Mouse (Mus musculus) heart, embryonic 12.5 days (tissue): ENCODE measurements around the gene Mettl26. TPM values are rescaled to one million over a fixed set of nuclear protein-coding genes. Genes with fewer than 3 reads are reported as not detected.
"Not testable (repeated sequence)": the region's sequence is repeated elsewhere in the genome, so short reads cannot be mapped to it uniquely, and the experiment has no call there.

Experiments
- ATAC-seq: fragments of 200-750 bp; cut with Nextera tagmentation; 2 replicates; pipeline ENCODE4 v1.8.0; 2017; ENCODE audit warnings: moderate TSS enrichment, moderate library complexity; ENCODE audit not compliant: insufficient number of reproducible peaks, low FRiP score
- H3K27ac ChIP-seq: fragments of 300-500 bp; sonication (generic); 2 replicates; pipeline ENCODE4 v1.5.1; 2016; ENCODE audit warnings: mild to moderate bottlenecking, moderate library complexity; ENCODE audit not compliant: poor library complexity, severe bottlenecking
- H3K27me3 ChIP-seq: fragments of 300-500 bp; sonication (generic); replicated peaks from 2 replicates; pipeline ENCODE4 v1.6.1; 2016; ENCODE audit warnings: mild to moderate bottlenecking, moderate library complexity
- H3K36me3 ChIP-seq: fragments of 300-500 bp; sonication (generic); 2 replicates; pipeline ENCODE4 v1.6.1; 2016; ENCODE audit warnings: mild to moderate bottlenecking, moderate library complexity
- H3K4me1 ChIP-seq: fragments of 300-500 bp; sonication (generic); replicated peaks from 2 replicates; pipeline ENCODE4 v1.6.1; 2016; ENCODE audit warnings: mild to moderate bottlenecking
- H3K4me2 ChIP-seq: fragments of 300-500 bp; sonication (generic); 2 replicates; pipeline ENCODE4 v1.6.1; 2016; ENCODE audit warnings: mild to moderate bottlenecking, moderate library complexity
- H3K4me3 ChIP-seq: fragments of 300-500 bp; sonication (generic); 2 replicates; pipeline ENCODE4 v1.5.1; 2016; ENCODE audit warnings: mild to moderate bottlenecking
- H3K9ac ChIP-seq: fragments of 300-500 bp; sonication (generic); 2 replicates; pipeline ENCODE4 v1.6.1; 2016; ENCODE audit warnings: mild to moderate bottlenecking, moderate library complexity
- H3K9me3 ChIP-seq: fragments of 300-500 bp; sonication (generic); replicated peaks from 2 replicates; pipeline ENCODE4 v1.6.1; 2016; ENCODE audit warnings: mild to moderate bottlenecking, moderate library complexity
- WGBS: fragments of 180-500 bp; shearing (Covaris S2); methylation state at CpG from one replicate; pipeline ENCODE4 v1.1.7; 2016; 5-methylcytosine and 5-hydroxymethylcytosine counted together
- polyA plus RNA-seq: library from polyadenylated mRNA; unstranded; fragments of >200 nt; fragmentation: Nextera tagmentation; extraction: Ambion mirVana; gene quantifications from 2 replicates; pipeline ENCODE4 v1.2.1, GENCODE M21; 2016

The Mettl26 gene
- polyA plus RNA-seq, 1 experiment from 2014 or later, result 36.1 TPM

DNA sequence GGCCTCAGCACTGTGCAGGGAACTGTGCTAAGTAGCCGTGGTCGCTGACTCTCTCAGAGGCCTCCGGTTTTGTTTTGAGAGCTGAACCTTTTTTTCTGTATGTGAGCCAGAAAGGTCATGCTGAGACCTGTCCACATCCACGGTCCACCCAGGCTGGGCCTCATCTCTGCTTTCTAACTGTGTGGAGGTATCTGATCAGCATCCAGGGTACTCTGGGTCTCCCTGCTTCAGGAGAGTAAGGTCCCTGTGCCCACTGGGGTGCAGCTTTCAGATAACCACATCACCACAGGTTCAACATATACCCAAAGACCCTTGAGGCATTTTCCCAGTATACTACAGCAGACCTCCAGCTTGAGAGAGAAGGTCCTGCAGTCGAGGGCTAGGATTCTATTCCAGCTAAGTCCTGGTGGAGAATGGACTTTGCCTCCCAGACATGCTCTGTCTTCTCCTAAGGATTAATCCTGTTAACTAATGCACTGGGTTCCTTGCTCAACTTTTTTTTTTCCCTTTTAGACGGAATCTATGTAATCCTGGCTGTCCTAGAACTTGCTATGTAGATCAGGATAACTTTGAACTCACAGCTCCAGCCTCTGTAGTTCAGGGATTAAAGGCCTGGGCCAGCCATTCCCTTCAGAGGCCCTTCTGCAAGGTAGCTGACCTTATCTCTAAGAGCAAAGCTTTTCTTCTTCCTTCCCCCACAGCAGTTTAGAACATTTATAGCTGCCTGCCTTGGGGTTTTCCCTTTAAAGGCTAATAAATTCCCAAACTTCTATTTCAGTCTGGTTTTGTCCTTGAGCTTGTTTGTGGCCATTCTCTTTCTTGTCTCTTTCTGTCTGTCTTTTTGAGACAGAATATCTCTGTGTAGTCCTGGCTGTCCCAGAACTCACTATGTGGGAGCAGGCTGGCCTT lies 12.9 kb upstream of the Mettl26 start:
- no peaks in the 10 kb centered on the region for H3K9me3 ChIP-seq
- H3K9ac ChIP-seq, result peak overlapping the region; percentile 89
- 14% methylated on average over 6 of the region's 6 CpGs for WGBS
- peak overlapping the region; percentile 75 for H3K27ac ChIP-seq
- peak overlapping the region; percentile 94 for H3K4me2 ChIP-seq
- peaks cover 36% of the 10 kb centered on the region for H3K4me1 ChIP-seq
- peaks cover 29% of the 10 kb centered on the region for H3K36me3 ChIP-seq
- peak; percentile 16; the same call in 1 of the 2 replicates for ATAC-seq
- no peaks in the 10 kb centered on the region for H3K27me3 ChIP-seq
- peak overlapping the region; percentile 84 for H3K4me3 ChIP-seq

DNA sequence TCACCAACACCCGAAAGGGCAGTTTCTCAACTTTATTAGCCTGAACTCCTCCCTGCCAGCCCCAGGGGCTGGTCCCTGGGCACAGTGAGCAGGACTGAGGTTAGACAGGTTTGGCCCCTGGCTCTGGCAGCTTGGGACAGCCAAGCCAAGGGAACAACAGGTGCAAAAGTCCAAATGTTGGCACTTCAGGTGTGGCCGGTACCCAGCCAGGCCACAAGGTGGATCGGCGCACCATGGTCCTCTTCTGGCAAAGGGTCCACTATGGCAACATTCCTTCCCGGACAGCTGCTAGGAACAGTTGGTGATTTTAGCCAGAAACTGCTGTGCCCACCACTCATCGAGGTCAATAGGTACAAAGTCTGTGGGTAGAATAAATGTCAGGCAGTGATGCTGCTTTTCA lies 11.2 kb upstream of the Mettl26 start:
- H3K4me1 ChIP-seq, result peaks cover 46% of the 10 kb centered on the region
- no peaks in the 10 kb centered on the region for H3K27me3 ChIP-seq
- H3K4me3 ChIP-seq, result no peak overlapping the region
- no peak overlapping the region for H3K4me2 ChIP-seq
- no peak overlapping the region for H3K27ac ChIP-seq
- WGBS, result 86% methylated on average over 6 of the region's 6 CpGs
- H3K9me3 ChIP-seq, result no peaks in the 10 kb centered on the region
- ATAC-seq, result no peak
- peaks cover 29% of the 10 kb centered on the region for H3K36me3 ChIP-seq
- no peak overlapping the region for H3K9ac ChIP-seq

DNA sequence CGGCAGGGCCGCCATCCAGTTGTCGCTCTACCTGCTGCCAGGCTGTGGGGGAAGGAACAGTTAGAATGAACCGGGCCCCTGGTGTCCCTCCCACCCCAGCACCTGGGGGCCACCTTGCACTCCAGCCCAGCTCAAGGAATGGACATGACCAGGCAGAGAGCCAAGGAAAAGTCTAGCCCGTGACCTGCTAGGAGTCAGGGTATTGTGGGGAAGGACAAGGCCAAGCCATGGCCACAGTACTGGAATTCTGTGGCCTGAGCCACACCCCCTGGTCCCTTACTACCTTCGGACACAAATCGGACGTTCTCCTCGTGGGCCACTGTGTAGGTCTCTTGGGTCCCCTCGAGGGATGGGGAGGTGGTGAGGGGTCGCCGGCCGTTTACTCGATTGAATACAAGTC lies 10.6 kb upstream of the Mettl26 start:
- Histone ChIP-seq H3K36me3 (peaks cover 29% of the 10 kb centered on the region), H3K9ac (no peak overlapping the region), H3K4me2 (no peak overlapping the region), H3K9me3 (no peaks in the 10 kb centered on the region), H3K4me1 (peaks cover 51% of the 10 kb centered on the region), H3K4me3 (no peak overlapping the region), H3K27me3 (no peaks in the 10 kb centered on the region), H3K27ac (no peak overlapping the region)
- WGBS, result 92% methylated on average over 14 of the region's 14 CpGs
- ATAC-seq, result no peak

DNA sequence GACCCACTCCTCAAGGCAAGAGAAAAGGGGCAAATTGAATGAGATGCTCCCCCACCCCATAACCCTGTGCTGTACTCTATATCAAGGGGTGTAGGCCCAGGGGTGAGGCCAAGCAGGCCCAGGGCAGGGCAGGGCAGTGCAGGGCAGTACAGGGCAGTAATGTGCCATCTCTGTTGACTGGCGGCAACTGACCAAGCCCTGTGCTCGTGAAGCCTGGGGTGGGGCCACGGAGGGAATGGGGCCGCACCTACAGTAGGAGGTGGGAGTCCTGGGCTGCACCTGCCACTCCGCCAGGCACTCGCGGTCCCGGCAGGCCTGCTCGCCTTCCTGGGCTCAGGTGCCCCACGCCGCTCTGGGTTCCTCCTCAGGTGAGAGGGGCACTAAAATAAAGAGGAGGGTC lies 9.6 kb upstream of the Mettl26 start:
- no peak for ATAC-seq
- H3K4me2 ChIP-seq, result no peak overlapping the region
- H3K4me1 ChIP-seq, result peaks cover 49% of the 10 kb centered on the region
- H3K4me3 ChIP-seq, result no peak overlapping the region
- H3K27ac ChIP-seq, result no peak overlapping the region
- peaks cover 29% of the 10 kb centered on the region for H3K36me3 ChIP-seq
- H3K27me3 ChIP-seq, result no peaks in the 10 kb centered on the region
- H3K9ac ChIP-seq, result peak overlapping the region; percentile 35; the same call in 1 of the 2 replicates
- 85% methylated on average over 11 of the region's 11 CpGs for WGBS
- no peaks in the 10 kb centered on the region for H3K9me3 ChIP-seq

DNA sequence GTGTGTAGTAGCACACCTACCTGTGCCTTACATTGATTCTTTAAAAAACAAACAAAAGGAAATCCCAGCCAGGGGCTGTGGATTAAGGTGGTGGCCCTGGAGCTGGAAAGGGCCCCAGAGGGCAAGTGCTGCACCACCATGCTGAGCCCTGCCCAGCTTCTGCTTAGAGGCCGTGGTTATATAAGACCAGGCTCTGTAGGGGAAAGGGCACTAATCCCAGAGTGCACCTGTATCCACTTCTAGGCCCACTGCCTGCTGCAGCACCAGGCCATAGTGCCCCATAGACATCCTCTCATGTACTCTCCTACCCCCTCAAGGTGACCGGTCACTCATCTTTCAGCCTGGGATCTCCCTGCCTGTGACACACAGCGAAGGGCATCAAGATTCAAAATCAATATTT lies 8.7 kb upstream of the Mettl26 start:
- ATAC-seq, result no peak
- Histone ChIP-seq H3K4me1 (peaks cover 41% of the 10 kb centered on the region), H3K4me3 (no peak overlapping the region), H3K4me2 (peak overlapping the region; percentile 89), H3K9me3 (no peaks in the 10 kb centered on the region), H3K27me3 (no peaks in the 10 kb centered on the region), H3K36me3 (peaks cover 29% of the 10 kb centered on the region), H3K27ac (no peak overlapping the region), H3K9ac (0 out of 2 replicates have a peak overlapping the region, but pooled peaks have one; percentile 35)
- WGBS, result 92% methylated on average over 3 of the region's 3 CpGs

DNA sequence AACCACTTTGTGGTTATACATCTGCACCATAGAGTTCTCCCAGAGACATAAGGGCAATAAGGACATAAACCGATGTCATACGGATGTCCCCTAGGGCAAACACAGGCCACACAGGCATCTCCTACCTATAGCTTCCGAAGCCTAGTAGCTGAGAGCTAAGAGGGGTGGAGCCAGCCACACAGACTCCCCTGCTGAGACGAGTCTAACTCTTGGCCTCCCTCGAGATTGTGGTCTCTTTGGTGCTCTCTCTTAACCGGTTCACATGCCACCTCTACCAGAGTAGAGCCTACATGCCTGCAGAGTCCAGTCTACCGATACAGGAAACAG lies 7.4 kb upstream of the Mettl26 start:
- Histone ChIP-seq H3K4me3 (peak overlapping the region; percentile 78), H3K27ac (peak overlapping the region; percentile 94), H3K9me3 (no peaks in the 10 kb centered on the region), H3K4me2 (peak overlapping the region; percentile 89), H3K4me1 (peaks cover 31% of the 10 kb centered on the region), H3K36me3 (peaks cover 29% of the 10 kb centered on the region), H3K27me3 (no peaks in the 10 kb centered on the region), H3K9ac (peak overlapping the region; percentile 93)
- peak; percentile 24; the same call in 1 of the 2 replicates for ATAC-seq
- WGBS, result 14% methylated on average over 7 of the region's 7 CpGs

DNA sequence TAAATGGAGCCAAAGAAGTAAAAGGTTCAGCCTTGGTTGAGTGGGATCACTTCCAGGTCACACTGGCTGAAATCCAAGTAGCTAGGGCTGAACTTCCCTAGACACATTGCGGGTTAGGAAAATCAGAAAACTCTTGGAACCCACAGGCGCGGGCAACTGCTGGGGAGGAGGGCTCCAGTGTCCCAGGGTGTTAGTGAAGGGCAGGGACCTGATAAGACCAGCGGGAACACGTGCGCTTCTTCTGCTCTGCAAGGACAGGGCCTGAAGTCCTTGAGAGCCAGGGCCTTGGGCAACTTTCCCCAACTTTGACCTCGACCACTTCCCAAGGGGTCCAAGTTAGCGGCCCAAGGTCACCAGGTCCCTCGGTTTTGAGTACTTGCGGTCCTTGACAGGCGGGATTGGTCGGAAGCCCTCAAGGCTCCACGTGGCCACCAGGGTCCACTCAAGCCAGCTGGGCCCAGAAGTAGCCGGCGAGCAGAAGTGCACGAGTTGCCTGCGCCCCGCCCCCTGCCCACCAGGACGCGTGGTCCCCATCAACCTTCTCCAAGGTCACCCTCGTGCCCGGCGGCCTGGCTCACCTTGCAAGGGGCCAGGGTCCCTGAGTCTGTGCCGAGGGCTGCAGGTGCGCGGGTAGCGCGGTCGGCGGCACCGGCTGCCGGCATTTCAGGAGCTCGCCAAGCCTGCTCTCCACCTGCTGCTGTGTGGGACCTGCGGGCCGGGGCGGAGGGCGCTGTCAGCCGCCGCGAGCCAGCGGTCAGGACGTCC lies 6.9 kb upstream of the Mettl26 start:
- Histone ChIP-seq H3K27me3 (no peaks in the 10 kb centered on the region), H3K4me2 (peak overlapping the region; percentile 89), H3K4me1 (peaks cover 31% of the 10 kb centered on the region), H3K27ac (peak overlapping the region; percentile 94), H3K36me3 (peaks cover 29% of the 10 kb centered on the region), H3K4me3 (peak overlapping the region; percentile 78), H3K9ac (peak overlapping the region; percentile 93), H3K9me3 (no peaks in the 10 kb centered on the region)
- ATAC-seq, result peak; percentile 68
- WGBS, result under 1% methylated on average over 42 of the region's 42 CpGs

DNA sequence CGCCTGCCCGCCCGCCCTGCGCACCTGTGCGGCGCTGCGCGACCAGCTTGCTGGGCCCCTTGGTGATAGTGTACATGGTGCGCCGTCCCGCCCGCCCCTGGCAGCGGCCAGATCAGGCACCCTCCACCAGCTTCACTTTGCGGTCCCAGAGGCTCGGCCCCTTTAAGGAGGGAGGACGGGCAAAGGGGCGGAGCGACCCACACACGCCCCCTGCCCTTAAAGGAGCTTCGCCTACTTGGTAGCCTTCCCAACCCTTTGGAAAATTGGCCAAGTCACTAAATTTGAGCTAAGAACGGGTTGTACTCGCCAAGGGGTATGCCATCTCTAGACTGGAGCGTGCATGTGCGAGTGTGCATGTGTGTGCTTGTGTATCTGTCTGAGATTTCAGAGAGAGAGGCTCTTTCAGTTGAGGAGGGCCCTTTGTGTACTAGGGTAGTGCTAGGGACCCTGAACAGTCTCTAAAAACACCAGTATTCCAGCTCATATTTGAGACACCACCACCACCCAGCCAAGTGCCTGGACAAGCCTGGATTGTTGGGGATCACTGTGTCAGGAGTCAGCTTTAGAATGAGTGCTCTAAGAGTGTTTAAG lies 6.2 kb upstream of the Mettl26 start, which contains the start of gene Mcrip2:
Gene Mcrip2, minus strand, starts transcription at position 164 of the 591 bp plus-strand sequence.
- Histone ChIP-seq H3K4me1 (peaks cover 31% of the 10 kb centered on the region), H3K36me3 (peaks cover 27% of the 10 kb centered on the region), H3K4me3 (peak within 1 kb of the TSS; percentile 78), H3K9ac (peak within 1 kb of the TSS; percentile 93), H3K4me2 (peak within 1 kb of the TSS; percentile 89), H3K9me3 (no peaks in the 10 kb centered on the region), H3K27ac (peak within 1 kb of the TSS; percentile 94), H3K27me3 (no peaks in the 10 kb centered on the region)
- under 1% methylated on average over 24 of the region's 24 CpGs for WGBS
- peak; percentile 81 for ATAC-seq

DNA sequence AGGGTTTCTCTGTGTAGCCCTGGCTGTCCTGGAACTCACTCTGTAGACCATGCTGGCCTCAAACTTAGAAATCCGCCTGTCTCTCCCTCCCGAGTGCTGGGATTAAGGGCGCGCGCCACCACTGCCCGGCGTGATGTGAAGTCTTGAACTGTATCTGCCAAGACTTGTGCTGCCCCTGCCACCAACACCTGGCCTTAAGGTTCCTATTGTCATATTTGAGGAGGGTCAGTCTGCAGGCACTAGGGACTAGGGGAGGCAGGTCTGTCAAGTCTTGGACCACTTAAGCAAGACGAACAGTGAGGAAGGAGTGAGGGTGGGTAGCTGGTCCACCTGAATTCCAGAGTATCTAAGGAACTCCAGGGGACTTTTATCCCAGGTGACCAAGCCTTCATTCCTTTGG lies 5.4 kb upstream of the Mettl26 start:
- Histone ChIP-seq H3K9ac (no peak overlapping the region), H3K4me1 (peaks cover 39% of the 10 kb centered on the region), H3K9me3 (no peaks in the 10 kb centered on the region), H3K4me3 (no peak overlapping the region), H3K27me3 (no peaks in the 10 kb centered on the region), H3K4me2 (no peak overlapping the region), H3K27ac (no peak overlapping the region), H3K36me3 (peaks cover 19% of the 10 kb centered on the region)
- ATAC-seq, result no peak
- 90% methylated on average over 8 of the region's 8 CpGs for WGBS

DNA sequence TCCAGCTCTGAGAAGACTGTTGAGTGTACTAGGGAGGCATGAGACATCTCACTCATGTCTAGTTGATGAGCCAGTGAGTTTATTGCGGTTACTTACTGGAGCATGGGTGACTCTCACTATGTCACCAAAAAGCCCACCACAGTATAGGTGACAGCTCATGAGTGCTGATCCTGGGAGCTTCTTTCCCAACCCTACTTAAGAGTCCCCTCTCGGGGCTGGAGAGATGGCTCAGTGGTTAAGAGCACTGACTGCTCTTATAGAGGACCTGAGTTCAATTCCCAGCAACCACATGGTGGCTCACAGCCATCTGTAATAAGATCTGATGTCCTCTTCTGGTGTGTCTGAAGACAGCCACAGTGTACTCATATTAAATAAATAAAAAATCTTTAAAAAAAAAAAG lies 4.9 kb upstream of the Mettl26 start:
- H3K27me3 ChIP-seq, result no peaks in the 10 kb centered on the region
- peaks cover 39% of the 10 kb centered on the region for H3K4me1 ChIP-seq
- no peak for ATAC-seq
- no peak overlapping the region for H3K9ac ChIP-seq
- no peak overlapping the region for H3K4me3 ChIP-seq
- no peaks in the 10 kb centered on the region for H3K9me3 ChIP-seq
- WGBS, result 82% methylated on average over 2 of the region's 2 CpGs
- H3K27ac ChIP-seq, result no peak overlapping the region
- H3K4me2 ChIP-seq, result no peak overlapping the region
- peaks cover 15% of the 10 kb centered on the region for H3K36me3 ChIP-seq

DNA sequence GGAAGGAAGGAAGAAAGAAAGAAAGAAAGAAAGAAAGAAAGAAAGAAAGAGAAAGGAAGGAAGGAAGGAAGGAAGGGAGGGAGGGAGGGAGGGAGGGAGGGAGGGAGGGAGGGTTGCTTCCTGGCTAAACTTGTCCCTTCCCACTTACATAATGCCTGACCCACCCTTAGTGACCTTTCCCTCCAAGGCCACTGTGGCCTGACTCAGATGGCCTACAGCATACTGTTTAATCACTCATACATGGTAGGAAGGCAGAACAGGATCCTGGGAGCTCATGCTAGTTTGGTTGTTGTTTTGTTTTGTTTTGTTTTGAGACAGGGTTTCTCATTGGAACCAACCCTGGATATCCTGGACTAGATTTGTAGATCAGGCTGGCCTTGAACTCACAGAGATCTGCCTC lies 3.3 kb upstream of the Mettl26 start:
- H3K9me3 ChIP-seq, H3K9ac ChIP-seq, H3K27ac ChIP-seq, H3K27me3 ChIP-seq, H3K4me2 ChIP-seq, H3K36me3 ChIP-seq, H3K4me3 ChIP-seq, ATAC-seq: not testable (repeated sequence)
- H3K4me1 ChIP-seq, result peaks cover 35% of the 10 kb centered on the region
